Mouse (Mus musculus): Measurements from ENCODE around the gene Ube2m. TPM values are rescaled to one million over a fixed set of nuclear protein-coding genes. Genes with fewer than 3 reads are reported as not detected.

Ube2m gene
- polyA plus RNA-seq, 1 experiment from 2014 or later: 31.6 TPM

DNA sequence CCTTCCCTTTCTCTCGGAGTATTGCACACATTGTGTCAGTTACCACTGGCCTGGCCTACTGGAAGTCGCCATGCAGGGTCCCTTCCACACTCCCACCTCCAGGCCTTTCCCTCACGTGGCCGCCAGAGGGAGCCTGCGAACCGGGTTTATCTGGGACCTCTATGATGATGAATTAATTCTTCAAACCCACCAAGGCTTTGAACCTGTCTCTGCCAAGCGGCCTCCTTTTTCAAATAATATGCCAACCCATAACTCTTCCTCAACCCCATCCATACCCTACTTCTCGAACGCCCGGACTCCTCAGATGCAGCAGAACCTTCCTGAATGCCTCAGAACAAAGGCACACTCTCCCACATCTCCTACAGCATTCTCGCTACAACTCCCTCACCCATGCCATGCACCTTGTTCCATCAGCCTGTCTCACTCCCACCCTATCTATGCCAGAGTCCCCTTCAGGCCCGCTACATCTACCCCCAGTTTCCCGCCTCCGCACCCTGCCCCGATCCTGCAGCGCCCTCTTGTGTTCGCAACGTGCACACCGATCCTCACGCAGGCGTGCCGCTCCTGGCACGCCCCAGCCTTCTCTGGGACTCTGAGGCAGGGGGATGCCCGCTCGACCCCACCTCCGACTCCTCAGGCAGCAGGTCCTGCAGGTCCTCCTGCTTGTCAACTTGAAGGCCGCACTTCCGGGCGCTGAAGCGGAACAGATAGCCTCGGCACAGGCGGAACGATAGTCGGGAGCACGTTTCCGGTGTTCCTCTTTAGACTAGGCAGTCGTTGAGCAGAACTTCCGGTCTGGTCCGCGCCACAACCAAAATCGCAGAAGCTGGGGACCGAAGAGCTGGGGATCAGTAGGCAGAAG lies 28.7 kb downstream of the Ube2m start:
- peaks cover 6% of the 10 kb centered on the region; the same call in 1 of the 2 replicates for H3K4me1 ChIP-seq (replicated peaks; ENCODE audit: control insufficient read depth, insufficient read depth, low read length)
- H3K4me3 ChIP-seq (ENCODE audit: low read length): peak overlapping the region; percentile 55
- WGBS: under 1% methylated on average over 42 of the region's 42 CpGs
- peaks cover 15% of the 10 kb centered on the region for H3K36me3 ChIP-seq (ENCODE audit: control insufficient read depth, insufficient read depth, low read length)
- H3K9me3 ChIP-seq (ENCODE audit: control insufficient read depth, low read length): no peaks in the 10 kb centered on the region
- H3K4me2 ChIP-seq (ENCODE audit: low read depth, low read length): peak overlapping the region; percentile 79
- H3K27ac ChIP-seq (ENCODE audit: low read length): peak overlapping the region; percentile 89
- peak overlapping the region; percentile 74 for H3K9ac ChIP-seq (ENCODE audit: low read length)
- H3K27me3 ChIP-seq (ENCODE audit: control insufficient read depth, insufficient read depth, low read depth, low read length): no peaks in the 10 kb centered on the region; the same call in 1 of the 2 replicates
- ATAC-seq (ENCODE audit: low read depth): peak; percentile 92

DNA sequence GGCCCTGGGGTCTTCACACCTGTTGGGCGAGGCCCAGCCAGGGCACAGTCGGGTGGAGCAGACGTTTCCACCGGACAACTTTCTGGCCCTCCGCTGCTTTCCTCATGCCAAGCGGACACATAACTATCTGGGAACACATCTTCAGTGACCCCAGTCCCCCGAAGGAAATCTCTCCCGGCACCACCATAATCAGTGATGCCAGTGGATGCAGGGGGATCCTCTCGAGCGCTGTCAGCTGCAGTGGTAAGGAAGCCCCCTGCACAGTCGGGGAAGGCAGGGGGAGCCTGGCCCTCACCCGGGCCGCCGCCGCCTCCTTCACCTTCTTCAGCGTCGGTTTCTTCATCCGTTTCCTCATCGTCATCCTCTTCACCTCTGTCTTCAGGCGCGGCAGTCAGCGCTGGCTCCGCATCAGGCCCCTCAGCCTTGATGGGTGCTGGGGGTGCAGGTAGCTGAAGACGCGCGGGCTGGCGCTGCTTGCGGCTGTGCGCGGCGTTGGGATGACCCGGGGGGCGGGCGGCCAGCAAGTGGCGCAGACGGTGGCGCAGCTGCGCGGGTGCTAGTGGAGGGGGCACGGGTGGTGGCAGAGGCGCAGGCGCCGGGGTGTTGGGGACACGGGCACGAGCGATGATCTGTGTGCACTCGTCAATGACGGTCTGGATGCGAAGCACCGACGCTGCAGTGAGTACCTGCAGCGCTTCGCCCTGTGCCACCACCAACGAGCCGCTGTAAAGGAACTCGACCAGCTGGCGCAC lies 30.6 kb downstream of the Ube2m start:
- WGBS: 51% methylated on average over 55 of the region's 57 CpGs
- H3K27me3 ChIP-seq (ENCODE audit: control insufficient read depth, insufficient read depth, low read depth, low read length): no peaks in the 10 kb centered on the region; the same call in 1 of the 2 replicates
- H3K27ac ChIP-seq (ENCODE audit: low read length): no peak overlapping the region
- peaks cover 15% of the 10 kb centered on the region for H3K36me3 ChIP-seq (ENCODE audit: control insufficient read depth, insufficient read depth, low read length)
- H3K4me2 ChIP-seq (ENCODE audit: low read depth, low read length): no peak overlapping the region
- no peak overlapping the region for H3K4me3 ChIP-seq (ENCODE audit: low read length)
- no peak for ATAC-seq (ENCODE audit: low read depth)
- no peaks in the 10 kb centered on the region for H3K9me3 ChIP-seq (ENCODE audit: control insufficient read depth, low read length)
- 0 out of 2 replicates have a peak overlapping the region, but pooled peaks have one; percentile 14 for H3K9ac ChIP-seq (ENCODE audit: low read length)
- peaks cover 6% of the 10 kb centered on the region; the same call in 1 of the 2 replicates for H3K4me1 ChIP-seq (replicated peaks; ENCODE audit: control insufficient read depth, insufficient read depth, low read length)

DNA sequence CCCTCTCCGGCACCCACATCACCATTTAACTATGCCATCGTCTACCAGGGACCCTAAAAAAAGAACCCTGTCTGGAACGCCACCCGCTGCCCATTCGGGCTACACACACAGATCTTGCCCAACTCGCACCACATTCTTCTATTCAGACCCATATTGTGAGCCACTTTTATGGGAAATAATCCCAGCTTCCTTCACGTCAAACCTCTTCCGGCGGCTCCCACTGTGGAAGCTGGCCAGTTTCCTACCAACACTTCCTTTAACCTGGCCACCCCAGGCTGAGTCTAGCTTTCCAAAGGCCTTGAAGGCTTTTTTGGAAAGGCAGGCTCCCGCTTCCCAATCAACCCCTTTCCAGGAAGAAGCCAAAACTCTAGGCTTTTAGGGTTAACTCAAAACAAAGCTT lies 31.5 kb downstream of the Ube2m start:
- no peaks in the 10 kb centered on the region; the same call in 1 of the 2 replicates for H3K27me3 ChIP-seq (ENCODE audit: control insufficient read depth, insufficient read depth, low read depth, low read length)
- peaks cover 6% of the 10 kb centered on the region; the same call in 1 of the 2 replicates for H3K4me1 ChIP-seq (replicated peaks; ENCODE audit: control insufficient read depth, insufficient read depth, low read length)
- H3K27ac ChIP-seq (ENCODE audit: low read length): no peak overlapping the region
- H3K4me2 ChIP-seq (ENCODE audit: low read depth, low read length): no peak overlapping the region
- no peaks in the 10 kb centered on the region for H3K9me3 ChIP-seq (ENCODE audit: control insufficient read depth, low read length)
- ATAC-seq (ENCODE audit: low read depth): no peak
- peaks cover 15% of the 10 kb centered on the region for H3K36me3 ChIP-seq (ENCODE audit: control insufficient read depth, insufficient read depth, low read length)
- H3K9ac ChIP-seq (ENCODE audit: low read length): no peak overlapping the region
- WGBS: 85% methylated on average over 10 of the region's 10 CpGs
- no peak overlapping the region for H3K4me3 ChIP-seq (ENCODE audit: low read length)

DNA sequence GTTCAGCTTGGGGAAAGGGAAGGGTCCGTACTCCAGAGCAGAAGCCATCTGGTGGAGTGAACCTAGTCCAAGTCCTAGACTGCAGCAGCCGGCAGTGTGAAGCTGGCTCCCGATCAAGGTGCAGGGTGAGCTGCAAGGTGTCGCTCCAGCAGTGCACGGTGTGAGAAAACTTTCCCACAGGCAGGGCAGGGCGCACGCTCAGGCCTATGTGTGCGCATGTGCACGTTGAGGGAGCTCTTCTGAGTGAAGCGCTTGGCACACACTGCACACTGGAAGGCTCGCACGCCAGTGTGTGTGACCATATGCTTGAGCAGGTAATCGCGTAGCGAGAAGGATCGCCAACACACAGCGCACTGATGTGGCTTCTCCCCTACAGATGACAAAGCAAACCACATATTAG lies 32.1 kb downstream of the Ube2m start:
- Histone ChIP-seq H3K27ac (ENCODE audit: low read length) (no peak overlapping the region), H3K4me1 (replicated peaks; ENCODE audit: control insufficient read depth, insufficient read depth, low read length) (peaks cover 6% of the 10 kb centered on the region; the same call in 1 of the 2 replicates), H3K4me3 (ENCODE audit: low read length) (no peak overlapping the region), H3K4me2 (ENCODE audit: low read depth, low read length) (no peak overlapping the region), H3K9ac (ENCODE audit: low read length) (no peak overlapping the region), H3K36me3 (ENCODE audit: control insufficient read depth, insufficient read depth, low read length) (peaks cover 15% of the 10 kb centered on the region), H3K27me3 (ENCODE audit: control insufficient read depth, insufficient read depth, low read depth, low read length) (no peaks in the 10 kb centered on the region; the same call in 1 of the 2 replicates), H3K9me3 (ENCODE audit: control insufficient read depth, low read length) (no peaks in the 10 kb centered on the region)
- ATAC-seq (ENCODE audit: low read depth): no peak
- WGBS: 88% methylated on average over 17 of the region's 17 CpGs

DNA sequence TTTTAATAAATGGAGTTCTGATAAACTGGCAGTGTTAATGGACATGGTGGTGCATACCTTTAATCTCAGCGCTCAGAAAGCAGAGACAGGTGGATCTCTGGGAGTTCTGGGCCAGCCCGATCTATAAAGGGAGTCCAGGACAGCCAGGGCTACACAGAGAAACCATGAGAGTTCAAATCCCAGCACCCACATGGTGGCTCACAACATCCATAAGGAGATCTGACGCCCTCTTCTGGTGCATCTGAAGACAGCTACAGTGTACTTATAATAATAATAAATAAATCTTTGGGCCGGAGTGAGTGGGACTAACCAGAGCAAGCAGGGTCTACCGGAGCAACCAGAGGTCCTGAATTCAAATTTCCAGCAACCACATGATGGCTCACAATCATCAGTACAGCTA lies 34.7 kb downstream of the Ube2m start:
- no peak for ATAC-seq (ENCODE audit: low read depth)
- no peaks in the 10 kb centered on the region; the same call in 1 of the 2 replicates for H3K27me3 ChIP-seq (ENCODE audit: control insufficient read depth, insufficient read depth, low read depth, low read length)
- 66% methylated on average over 5 of the region's 5 CpGs for WGBS
- no peak overlapping the region for H3K27ac ChIP-seq (ENCODE audit: low read length)
- no peak overlapping the region for H3K9ac ChIP-seq (ENCODE audit: low read length)
- H3K9me3 ChIP-seq (ENCODE audit: control insufficient read depth, low read length): no peaks in the 10 kb centered on the region
- H3K4me1 ChIP-seq (replicated peaks; ENCODE audit: control insufficient read depth, insufficient read depth, low read length): no peaks in the 10 kb centered on the region; the same call in 1 of the 2 replicates
- H3K4me2 ChIP-seq (ENCODE audit: low read depth, low read length): no peak overlapping the region
- peaks cover 15% of the 10 kb centered on the region for H3K36me3 ChIP-seq (ENCODE audit: control insufficient read depth, insufficient read depth, low read length)
- H3K4me3 ChIP-seq (ENCODE audit: low read length): no peak overlapping the region

DNA sequence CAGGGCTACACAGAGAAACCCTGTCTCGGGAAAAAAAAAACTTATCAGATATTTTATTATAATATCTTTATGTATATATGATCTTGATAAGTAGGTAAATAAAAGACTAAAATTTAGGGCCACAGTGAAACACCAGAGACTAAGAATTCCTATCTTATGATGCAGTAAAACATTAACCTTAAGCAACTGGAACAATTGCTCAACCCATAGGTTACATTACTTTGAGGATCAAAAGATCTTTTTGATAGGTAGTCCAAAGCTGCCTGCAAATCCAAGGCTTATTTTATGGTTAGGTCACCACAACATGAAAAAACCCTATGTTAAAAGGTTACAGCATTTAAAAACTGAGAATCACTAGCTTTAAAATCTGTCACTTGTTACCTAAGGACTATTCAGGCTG lies 36.5 kb downstream of the Ube2m start:
- no peak for ATAC-seq (ENCODE audit: low read depth)

DNA sequence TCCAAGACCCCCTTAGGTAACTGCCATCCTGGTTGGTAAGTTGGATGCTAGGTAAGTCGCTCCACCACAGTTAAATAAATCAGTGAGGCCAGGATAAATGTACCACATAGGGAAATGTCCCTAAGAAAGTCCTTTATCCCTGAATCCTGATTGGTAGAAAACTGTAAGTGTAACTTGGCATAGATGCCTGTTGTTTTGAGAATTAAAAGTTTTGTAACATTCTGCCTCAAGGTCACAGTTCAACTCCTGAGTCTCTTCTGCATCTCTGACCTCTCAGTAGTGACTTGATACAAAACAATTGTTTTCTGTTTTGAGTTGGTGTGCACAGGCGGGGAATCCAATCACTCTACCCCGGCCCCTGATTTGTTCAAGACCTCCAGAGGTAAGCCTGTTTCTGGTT lies 39.2 kb downstream of the Ube2m start, which contains the start of gene Trim28:
TSS of gene Trim28 (plus strand) at position 264 of the 400 bp plus-strand sequence.
- H3K9ac ChIP-seq (ENCODE audit: low read length): no peak within 1 kb of the TSS
- ATAC-seq (ENCODE audit: low read depth): no peak
- H3K4me2 ChIP-seq (ENCODE audit: low read depth, low read length): no peak within 1 kb of the TSS
- no peak within 1 kb of the TSS for H3K27ac ChIP-seq (ENCODE audit: low read length)
- H3K4me3 ChIP-seq (ENCODE audit: low read length): no peak within 1 kb of the TSS
- no peaks in the 10 kb centered on the region for H3K27me3 ChIP-seq (ENCODE audit: control insufficient read depth, insufficient read depth, low read depth, low read length)
- H3K4me1 ChIP-seq (replicated peaks; ENCODE audit: control insufficient read depth, insufficient read depth, low read length): no peaks in the 10 kb centered on the region
- H3K9me3 ChIP-seq (ENCODE audit: control insufficient read depth, low read length): no peaks in the 10 kb centered on the region
- no peaks in the 10 kb centered on the region for H3K36me3 ChIP-seq (ENCODE audit: control insufficient read depth, insufficient read depth, low read length)
- 88% methylated on average over 3 of the region's 3 CpGs for WGBS

More for the DNA sequence above, 36.5 kb downstream of the Ube2m start:
- Histone ChIP-seq H3K4me1 (replicated peaks; ENCODE audit: control insufficient read depth, insufficient read depth, low read length) (no peaks in the 10 kb centered on the region), H3K4me2 (ENCODE audit: low read depth, low read length) (no peak overlapping the region), H3K9me3 (ENCODE audit: control insufficient read depth, low read length) (no peaks in the 10 kb centered on the region), H3K27me3 (ENCODE audit: control insufficient read depth, insufficient read depth, low read depth, low read length) (no peaks in the 10 kb centered on the region), H3K9ac (ENCODE audit: low read length) (no peak overlapping the region), H3K27ac (ENCODE audit: low read length) (no peak overlapping the region), H3K4me3 (ENCODE audit: low read length) (no peak overlapping the region), H3K36me3 (ENCODE audit: control insufficient read depth, insufficient read depth, low read length) (peaks cover 9% of the 10 kb centered on the region)
- WGBS: 60% methylated on average over 1 of the region's 1 CpGs

DNA sequence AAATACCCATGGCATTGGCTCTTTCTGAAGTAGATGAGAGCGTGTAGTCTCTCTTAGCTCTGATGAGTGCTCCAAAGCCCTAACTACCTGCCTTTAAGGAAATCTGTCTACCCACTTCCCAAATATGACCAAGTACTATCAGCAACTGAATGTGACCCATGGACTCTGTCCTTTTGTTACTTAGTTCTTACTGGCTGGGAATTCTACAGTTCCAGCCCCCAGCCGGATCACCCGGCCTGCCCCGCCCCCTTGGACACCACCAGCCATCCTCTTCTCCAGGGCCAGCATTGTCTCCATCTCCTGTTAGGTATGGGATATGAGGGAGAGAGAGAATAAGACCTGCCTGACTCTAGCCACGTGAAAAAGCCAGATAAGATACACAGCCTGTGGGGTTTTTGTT lies 40.0 kb downstream of the Ube2m start, which contains the start of gene Slc27a5:
TSS of gene Slc27a5 (minus strand) at position 140 of the 400 bp plus-strand sequence.
- Histone ChIP-seq H3K9me3 (ENCODE audit: control insufficient read depth, low read length) (no peaks in the 10 kb centered on the region), H3K9ac (ENCODE audit: low read length) (no peak within 1 kb of the TSS), H3K27me3 (ENCODE audit: control insufficient read depth, insufficient read depth, low read depth, low read length) (no peaks in the 10 kb centered on the region), H3K27ac (ENCODE audit: low read length) (no peak within 1 kb of the TSS), H3K4me3 (ENCODE audit: low read length) (no peak within 1 kb of the TSS), H3K4me2 (ENCODE audit: low read depth, low read length) (no peak within 1 kb of the TSS), H3K36me3 (ENCODE audit: control insufficient read depth, insufficient read depth, low read length) (no peaks in the 10 kb centered on the region), H3K4me1 (replicated peaks; ENCODE audit: control insufficient read depth, insufficient read depth, low read length) (no peaks in the 10 kb centered on the region)
- 70% methylated on average over 5 of the region's 5 CpGs for WGBS
- ATAC-seq (ENCODE audit: low read depth): no peak

DNA sequence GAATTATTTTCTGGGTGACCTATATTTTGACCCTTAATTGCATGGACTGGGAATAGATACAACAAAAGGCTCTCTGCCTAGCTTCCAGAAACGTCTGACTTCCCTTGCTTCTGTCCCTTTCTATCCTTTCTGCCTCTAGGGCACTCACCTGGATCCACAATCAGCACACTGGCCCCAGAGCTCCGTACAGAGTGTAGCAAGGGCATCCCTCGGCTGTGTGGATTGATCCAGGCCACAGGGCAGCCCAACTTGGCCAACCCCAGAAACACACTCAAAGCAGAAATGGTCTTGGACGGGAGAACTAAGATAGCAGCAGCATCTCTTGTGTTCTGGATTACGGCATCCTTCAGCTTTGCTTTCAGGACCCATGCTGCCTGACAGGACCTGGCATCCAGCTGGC lies 40.8 kb downstream of the Ube2m start:
- Histone ChIP-seq H3K9me3 (ENCODE audit: control insufficient read depth, low read length) (no peaks in the 10 kb centered on the region), H3K27me3 (ENCODE audit: control insufficient read depth, insufficient read depth, low read depth, low read length) (no peaks in the 10 kb centered on the region), H3K4me2 (ENCODE audit: low read depth, low read length) (no peak overlapping the region), H3K27ac (ENCODE audit: low read length) (no peak overlapping the region), H3K4me1 (replicated peaks; ENCODE audit: control insufficient read depth, insufficient read depth, low read length) (no peaks in the 10 kb centered on the region), H3K9ac (ENCODE audit: low read length) (no peak overlapping the region), H3K4me3 (ENCODE audit: low read length) (no peak overlapping the region), H3K36me3 (ENCODE audit: control insufficient read depth, insufficient read depth, low read length) (no peaks in the 10 kb centered on the region)
- WGBS: 66% methylated on average over 5 of the region's 5 CpGs
- no peak for ATAC-seq (ENCODE audit: low read depth)
